Mouse (Mus musculus): Measurements from ENCODE around the gene Slco1a5. TPM values are rescaled to one million over a fixed set of nuclear protein-coding genes. Genes with fewer than 3 reads are reported as not detected.
"Not testable (repeated sequence)": the region's sequence is repeated elsewhere in the genome, so short reads cannot be mapped to it uniquely, and the experiment has no call there.

Gene Slco1a5
- polyA plus RNA-seq (2012; rRNA removed): 0.24 and 0.29 TPM in 2 replicates

- no peak for DNase-seq (ENCODE audit: extremely low spot score in 1 of 2, low spot score in 1 of 2)
These were observed at the start of gene Slco1a5 for GRCm38 (mm10) chr6:142322881-142323280. TSS of gene Slco1a5 (minus strand) at chr6:142322981.

DNA sequence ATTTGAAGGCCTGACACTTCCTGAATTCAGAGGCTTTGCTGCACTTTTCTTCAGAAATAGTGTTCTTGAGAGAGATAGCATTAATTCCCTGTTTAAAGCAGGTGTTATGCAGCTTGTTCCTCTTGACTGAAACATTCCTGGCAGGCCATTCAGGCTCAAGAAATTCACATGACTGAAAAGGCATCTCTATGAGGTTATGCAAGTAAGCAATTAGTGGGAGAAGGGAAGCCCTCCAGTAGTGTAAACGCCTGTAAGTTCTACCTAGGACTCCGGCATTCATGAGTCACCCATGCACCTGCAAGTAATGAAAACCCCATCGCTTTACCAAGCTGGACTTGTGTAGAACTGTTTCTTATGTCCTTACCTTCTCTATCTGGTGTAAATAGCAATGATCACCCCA is 46.8 kb upstream of the Slco1a5 start:
- no peak for DNase-seq (ENCODE audit: extremely low spot score in 1 of 2, low spot score in 1 of 2)

- DNase-seq (ENCODE audit: extremely low spot score in 1 of 2, low spot score in 1 of 2): no peak
These were observed 44.8 kb upstream of the Slco1a5 start for GRCm38 (mm10) chr6:142367565-142367964.

DNA sequence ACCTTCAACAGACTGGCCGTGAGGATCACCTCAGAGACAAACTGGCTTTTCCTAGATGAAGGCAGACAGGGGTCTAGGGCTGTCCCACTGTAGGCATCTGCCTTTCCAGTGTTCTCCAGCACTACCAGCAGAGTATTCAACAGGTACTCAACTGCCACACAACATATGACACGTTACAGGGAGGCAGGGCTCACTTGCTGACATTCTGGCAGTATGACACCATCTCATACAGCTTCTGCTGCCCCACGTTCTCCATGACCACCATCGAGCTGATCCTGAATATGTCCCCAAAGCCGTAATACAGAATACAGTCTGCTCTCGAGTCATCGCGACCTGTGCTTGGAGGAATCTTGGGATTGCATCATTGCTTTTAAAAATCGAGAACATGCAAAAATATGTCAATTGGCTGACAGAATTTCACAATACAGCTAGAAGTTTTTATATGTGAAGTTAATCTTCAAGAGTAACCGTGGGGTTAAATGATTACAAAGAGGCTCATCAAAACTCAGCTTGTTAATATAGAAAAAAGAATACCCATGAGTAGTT is 43.8 kb upstream of the Slco1a5 start:
- DNase-seq (ENCODE audit: extremely low spot score in 1 of 2, low spot score in 1 of 2): no peak

DNA sequence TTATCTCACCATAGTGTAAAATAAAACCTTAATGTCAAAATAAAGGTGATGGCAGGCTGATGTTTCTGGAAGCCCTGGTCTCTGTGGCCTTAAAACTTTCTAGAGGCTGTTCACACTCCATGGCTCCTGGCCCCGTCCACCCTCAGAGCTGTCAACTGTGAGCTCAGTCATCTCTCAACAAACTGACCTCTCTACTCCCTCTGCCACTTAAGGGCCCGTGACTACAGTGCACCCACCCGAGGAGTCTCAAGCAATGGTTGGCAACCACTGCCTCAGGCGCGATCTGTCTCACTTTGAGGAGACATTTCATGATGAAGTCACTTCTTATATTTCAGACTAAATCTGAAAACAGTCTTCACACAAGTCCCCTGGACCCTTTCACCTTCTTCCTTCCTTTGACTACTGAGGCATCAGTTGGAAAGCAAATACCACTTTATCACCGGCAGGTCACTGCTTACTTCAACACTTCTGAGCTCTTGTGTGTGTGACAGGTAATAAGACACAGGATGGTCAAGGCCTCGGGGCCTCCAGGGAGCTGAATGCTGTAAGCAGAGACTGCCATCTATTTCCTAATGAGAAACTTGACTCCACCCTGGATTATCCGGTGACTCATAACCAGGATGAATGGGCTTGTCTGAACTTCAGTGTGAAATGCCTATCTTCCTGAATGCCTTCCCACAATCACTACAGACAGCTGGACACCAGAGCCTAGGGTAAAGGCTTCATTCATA is 43.1 kb upstream of the Slco1a5 start:
- no peak for DNase-seq (ENCODE audit: extremely low spot score in 1 of 2, low spot score in 1 of 2)

GRCm38 (mm10) chr6:142363019-142363576 is 40.3 kb upstream of the Slco1a5 start:
- DNase-seq (ENCODE audit: extremely low spot score in 1 of 2, low spot score in 1 of 2): peak in 1 of 2 experiments; percentile 31

DNA sequence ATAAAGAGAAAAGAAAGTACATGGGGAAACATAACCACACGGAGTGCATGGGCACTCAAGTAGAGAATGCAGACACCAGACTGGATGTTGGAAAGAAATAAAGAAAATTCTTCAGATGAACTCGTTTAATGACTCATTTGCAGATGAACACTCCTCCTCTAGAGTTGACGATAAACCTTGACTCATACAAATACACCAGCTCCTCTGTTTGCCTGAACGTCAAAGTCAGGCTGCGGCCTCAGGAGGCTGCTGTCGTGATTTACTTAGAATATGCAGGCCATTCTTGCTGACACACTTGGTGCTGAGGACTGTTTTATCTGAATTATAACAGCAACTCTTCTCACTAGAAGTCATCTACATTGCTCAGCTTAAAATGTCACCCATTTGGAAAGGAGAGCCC is 39.3 kb upstream of the Slco1a5 start:
- no peak for DNase-seq (ENCODE audit: extremely low spot score in 1 of 2, low spot score in 1 of 2)

- no peak for DNase-seq (ENCODE audit: extremely low spot score in 1 of 2, low spot score in 1 of 2)
These were observed 34.3 kb upstream of the Slco1a5 start for GRCm38 (mm10) chr6:142357106-142357505.

GRCm38 (mm10) chr6:142352099-142352498 is 29.3 kb upstream of the Slco1a5 start:
- DNase-seq (ENCODE audit: extremely low spot score in 1 of 2, low spot score in 1 of 2): not testable (repeated sequence)

DNA sequence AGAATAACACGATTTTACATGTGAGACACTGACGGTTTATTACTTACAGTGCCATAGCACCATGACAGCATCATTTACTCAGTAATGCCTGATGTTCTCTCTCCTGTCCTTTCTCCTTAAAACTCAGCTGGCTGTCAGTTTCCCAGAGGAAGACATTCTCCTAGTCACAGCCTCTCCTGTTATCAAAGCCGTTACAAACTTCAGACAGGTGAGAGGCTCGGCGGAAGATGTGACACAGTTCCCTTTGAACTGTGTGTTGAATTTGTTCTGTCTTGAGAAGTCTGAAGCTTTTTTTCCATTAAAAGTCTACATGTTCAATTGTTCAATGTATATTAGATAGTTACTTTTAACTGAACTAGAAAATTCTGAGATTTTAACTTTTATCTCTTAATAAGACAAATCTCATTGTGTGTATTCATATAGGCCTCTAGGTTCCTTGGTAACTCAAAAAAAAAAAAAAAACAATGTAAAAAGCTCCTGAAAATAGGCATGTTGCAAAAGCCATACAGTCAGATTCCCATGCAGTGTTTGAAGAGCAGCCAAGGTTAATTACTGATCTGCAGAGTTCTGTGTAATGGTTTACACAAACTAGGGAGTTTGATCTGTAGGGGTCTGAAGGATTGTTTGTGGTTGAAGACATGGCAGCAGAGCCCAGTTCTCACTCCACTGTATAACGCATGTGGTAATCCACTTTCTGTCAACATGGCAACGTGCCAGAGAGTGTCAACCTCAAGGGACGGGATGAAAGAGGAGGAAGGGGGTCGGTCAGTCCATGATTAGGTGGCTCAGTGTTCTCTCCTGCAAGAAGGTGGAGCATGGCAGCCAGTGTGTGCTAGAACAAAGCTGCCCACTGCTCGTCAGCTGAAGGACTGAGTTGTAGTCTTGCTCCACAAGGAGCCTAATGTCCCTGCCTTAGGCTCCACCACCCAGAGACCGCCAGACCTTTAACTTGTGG is 24.9 kb upstream of the Slco1a5 start:
- no peak for DNase-seq (ENCODE audit: extremely low spot score in 1 of 2, low spot score in 1 of 2)

GRCm38 (mm10) chr6:142346181-142347110 is 23.7 kb upstream of the Slco1a5 start:
- no peak for DNase-seq (ENCODE audit: extremely low spot score in 1 of 2, low spot score in 1 of 2)

DNA sequence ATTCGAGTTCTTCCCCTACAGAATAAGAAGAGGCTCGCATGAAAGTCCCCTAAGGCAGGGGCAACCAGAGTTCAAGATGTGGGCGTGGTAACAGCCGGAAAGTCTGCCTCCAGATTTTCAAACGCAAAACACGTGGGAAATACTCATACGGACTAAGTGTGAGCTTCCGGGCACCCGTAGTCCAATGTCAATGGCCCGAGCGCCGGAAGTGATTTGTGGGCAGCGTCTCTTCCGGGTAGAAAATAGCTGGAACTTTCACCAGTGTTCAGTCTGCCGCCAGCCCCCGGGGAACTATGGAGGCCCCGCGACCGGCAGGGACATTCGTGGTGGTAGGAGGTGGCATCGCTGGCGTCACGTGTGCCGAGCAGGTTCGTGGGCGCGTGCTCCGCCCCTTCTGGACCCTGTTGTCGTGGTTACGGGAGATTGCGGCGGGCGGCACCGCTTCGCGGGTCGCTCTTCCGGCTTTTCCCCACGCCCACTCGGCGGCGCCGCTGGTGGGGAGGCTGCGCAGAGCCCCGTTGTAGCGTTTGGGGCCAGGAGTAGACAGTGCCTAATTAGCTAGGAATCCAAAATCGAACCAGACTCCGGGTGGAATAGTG is 22.8 kb upstream of the Slco1a5 start, which contains the start of gene Pyroxd1:
TSS of gene Pyroxd1 (plus strand) at position 215 of the 599 bp plus-strand sequence.
- peak; percentile 79 to 91 for DNase-seq (ENCODE audit: extremely low spot score in 1 of 2, low spot score in 1 of 2)

DNA sequence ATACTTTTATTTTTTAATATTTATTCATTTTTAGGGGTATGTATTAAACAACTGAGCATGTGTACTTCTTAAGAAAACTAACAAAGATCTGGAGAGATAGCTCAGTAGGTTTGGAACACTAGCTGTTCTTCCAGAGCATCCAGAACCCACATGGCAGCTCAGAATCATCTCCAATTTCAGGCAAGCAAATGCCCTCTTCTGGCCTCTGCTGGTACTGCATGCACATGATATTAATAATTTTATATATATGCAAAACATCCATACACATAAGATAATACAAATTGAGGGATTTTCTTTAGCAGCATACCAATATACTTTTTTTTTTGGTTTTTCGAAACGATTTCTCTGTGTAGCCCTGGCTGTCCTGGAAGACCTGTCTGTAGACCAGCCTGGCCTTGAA is 20.8 kb upstream of the Slco1a5 start:
- peak in 1 of 2 experiments; percentile 73 for DNase-seq (ENCODE audit: extremely low spot score in 1 of 2, low spot score in 1 of 2)

- DNase-seq (ENCODE audit: extremely low spot score in 1 of 2, low spot score in 1 of 2): no peak
These were observed 16.8 kb upstream of the Slco1a5 start for GRCm38 (mm10) chr6:142339576-142339975.

GRCm38 (mm10) chr6:142338961-142339360 is 16.2 kb upstream of the Slco1a5 start:
- DNase-seq (ENCODE audit: extremely low spot score in 1 of 2, low spot score in 1 of 2): no peak

DNA sequence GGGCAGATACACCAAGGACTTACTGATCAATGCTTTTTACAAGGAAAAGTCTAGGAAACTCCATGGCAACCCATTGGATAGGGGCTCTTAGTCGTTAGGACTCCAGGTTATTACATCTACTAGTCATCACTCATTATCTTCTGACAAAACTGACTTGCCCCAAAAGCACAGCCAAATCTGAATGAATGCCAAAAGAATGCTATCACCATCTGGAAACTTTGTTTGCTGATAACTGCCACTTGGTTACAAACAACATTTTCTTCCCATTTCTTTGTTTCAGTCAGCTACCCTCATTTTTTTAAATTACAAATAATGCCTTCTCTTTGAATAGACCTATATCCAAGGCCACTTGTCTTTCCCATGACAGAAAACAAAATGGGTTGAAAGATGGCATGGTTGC is 6.4 kb upstream of the Slco1a5 start:
- DNase-seq (ENCODE audit: extremely low spot score in 1 of 2, low spot score in 1 of 2): no peak

GRCm38 (mm10) chr6:142326598-142326997 is 3.8 kb upstream of the Slco1a5 start:
- no peak for DNase-seq (ENCODE audit: extremely low spot score in 1 of 2, low spot score in 1 of 2)

GRCm38 (mm10) chr6:142317106-142317505 is 5.7 kb downstream of the Slco1a5 start:
- DNase-seq (ENCODE audit: extremely low spot score in 1 of 2, low spot score in 1 of 2): no peak

DNA sequence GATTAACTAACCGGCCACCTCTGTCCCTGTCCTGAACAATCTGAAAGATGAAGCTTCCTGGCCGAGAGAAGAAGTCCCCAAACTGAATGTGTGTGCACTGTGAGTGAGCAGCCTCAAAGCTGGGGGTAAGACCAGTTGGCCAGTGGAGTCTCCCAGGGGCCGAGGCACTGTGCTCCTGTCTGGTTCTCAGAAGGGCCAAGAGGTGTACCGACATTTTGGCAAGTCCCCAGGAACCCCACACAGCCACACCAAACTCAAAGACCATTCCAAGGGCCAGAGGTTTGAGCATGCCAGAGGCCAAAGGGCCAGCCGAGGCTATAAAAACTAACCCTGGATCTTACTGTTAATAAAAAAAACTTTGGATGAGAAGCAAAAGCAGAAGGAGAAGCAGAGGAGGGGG is 8.5 kb downstream of the Slco1a5 start:
- DNase-seq (ENCODE audit: extremely low spot score in 1 of 2, low spot score in 1 of 2): no peak
